Mouse (Mus musculus) intestine, embryonic 14.5 days (tissue): Measurements from ENCODE around the gene Haus6. TPM values are rescaled to one million over a fixed set of nuclear protein-coding genes. Genes with fewer than 3 reads are reported as not detected.

Source experiments
- ATAC-seq: fragments of 200-750 bp; cut with Nextera tagmentation; replicated peaks from 2 replicates; pipeline ENCODE4 v1.8.0; 2017; ENCODE audit warnings: low read depth, moderate number of reproducible peaks, moderate TSS enrichment, moderate library complexity; ENCODE audit not compliant: low FRiP score, low TSS enrichment
- DNase-seq: peaks from one replicate; pipeline ENCODE4 v3.0.0-alpha.2; 2018; ENCODE audit warnings: low spot score
- H3K27ac ChIP-seq: fragments of 300-500 bp; sonication (generic); 2 replicates; pipeline ENCODE4 v1.5.1; 2014; ENCODE audit warnings: low read depth, mild to moderate bottlenecking, control low read depth
- H3K27me3 ChIP-seq: fragments of 300-500 bp; sonication (generic); replicated peaks from 2 replicates; pipeline ENCODE4 v1.6.1; 2014; ENCODE audit warnings: low read length, control low read depth; ENCODE audit not compliant: control insufficient read depth, insufficient read depth
- H3K36me3 ChIP-seq: fragments of 300-500 bp; sonication (generic); 2 replicates; pipeline ENCODE4 v1.6.1; 2014; ENCODE audit warnings: low read length, control low read depth; ENCODE audit not compliant: control insufficient read depth, insufficient read depth
- H3K4me1 ChIP-seq: fragments of 300-500 bp; sonication (generic); replicated peaks from 2 replicates; pipeline ENCODE4 v1.6.1; 2014; ENCODE audit warnings: low read length, control low read depth, mixed read lengths; ENCODE audit not compliant: control insufficient read depth, insufficient read depth
- H3K4me2 ChIP-seq: fragments of 300-500 bp; sonication (generic); 2 replicates; pipeline ENCODE4 v1.6.1; 2014; ENCODE audit warnings: low read length
- H3K4me3 ChIP-seq: fragments of 300-500 bp; sonication (generic); 2 replicates; pipeline ENCODE4 v1.5.1; 2014; ENCODE audit warnings: low read depth, low read length, control low read depth, mixed read lengths
- H3K9ac ChIP-seq: fragments of 300-500 bp; sonication (generic); 2 replicates; pipeline ENCODE4 v1.6.1; 2014; ENCODE audit warnings: mild to moderate bottlenecking, low read length
- H3K9me3 ChIP-seq: fragments of 300-500 bp; sonication (generic); 2 replicates; pipeline ENCODE4 v1.6.1; 2016; ENCODE audit warnings: low read length, control low read depth; ENCODE audit not compliant: control insufficient read depth
- WGBS: fragments of 180-500 bp; shearing (Covaris S2); extraction: QIAGEN DNeasy Blood & Tissue Kit; methylation state at CpG from one replicate; pipeline ENCODE4 v1.1.7; 2014; 5-methylcytosine and 5-hydroxymethylcytosine counted together
- polyA plus RNA-seq: library from polyadenylated mRNA; unstranded; fragments of >200 nt; fragmentation: Nextera tagmentation; extraction: Ambion mirVana; gene quantifications from 2 replicates; pipeline ENCODE4 v1.2.1, GENCODE M21; 2014

The Haus6 gene
- polyA plus RNA-seq, 1 experiment from 2014 or later: 18.3 TPM

DNA sequence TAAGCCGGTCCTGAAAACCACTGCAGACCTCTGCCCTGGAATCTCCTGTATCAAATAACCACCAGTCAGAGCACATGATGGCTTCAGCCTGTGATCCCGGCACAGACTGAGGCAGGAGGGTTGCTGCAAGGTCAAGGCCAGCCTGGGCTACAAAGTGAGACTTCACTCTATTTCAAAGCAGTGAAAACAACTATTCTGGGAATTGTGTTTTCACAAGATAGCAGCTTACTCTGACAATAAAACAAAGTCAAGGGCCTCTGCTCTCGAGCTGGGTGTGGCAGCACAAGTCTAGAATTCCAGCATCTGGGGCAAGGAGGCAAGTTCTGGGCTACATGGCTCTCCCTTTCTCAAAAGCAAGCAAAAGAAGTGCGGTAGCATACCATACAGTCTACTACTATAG is 52.8 kb downstream of the Haus6 start:
- 66% methylated on average over 4 of the region's 4 CpGs for WGBS
- no peak for ATAC-seq

DNA sequence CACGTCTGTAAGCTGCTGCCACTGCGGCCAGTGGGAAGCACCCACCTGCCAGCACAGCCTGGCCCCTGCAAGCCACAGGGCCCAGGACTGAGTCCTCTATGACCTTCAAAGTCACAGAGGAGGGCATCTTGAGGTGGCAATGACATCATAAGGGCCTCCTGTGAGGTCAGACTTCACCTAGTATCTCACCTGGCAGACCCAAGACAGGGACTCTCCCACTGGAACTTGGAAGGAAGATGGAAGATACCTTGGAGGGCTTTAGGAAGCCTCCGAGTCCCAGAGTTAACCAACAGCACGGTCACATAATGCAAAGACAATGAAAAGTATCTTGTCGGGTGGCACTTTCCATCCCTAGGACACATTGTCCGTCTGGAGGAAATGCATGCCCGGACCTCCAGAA is 53.6 kb downstream of the Haus6 start, which contains the start of gene Saxo1:
TSS of gene Saxo1 (minus strand) at position 101 of the 400 bp plus-strand sequence.
- H3K36me3 ChIP-seq: no peaks in the 10 kb centered on the region
- H3K9ac ChIP-seq: no peak within 1 kb of the TSS
- no peak for DNase-seq
- 94% methylated on average over 7 of the region's 7 CpGs for WGBS
- no peak within 1 kb of the TSS for H3K4me2 ChIP-seq
- no peak for ATAC-seq
- no peaks in the 10 kb centered on the region for H3K27me3 ChIP-seq
- no peaks in the 10 kb centered on the region for H3K4me1 ChIP-seq
- H3K4me3 ChIP-seq: no peak within 1 kb of the TSS
- H3K9me3 ChIP-seq: no peaks in the 10 kb centered on the region
- H3K27ac ChIP-seq: no peak within 1 kb of the TSS

More for the DNA sequence above, 52.8 kb downstream of the Haus6 start:
- Histone ChIP-seq H3K9me3 (no peaks in the 10 kb centered on the region), H3K4me1 (no peaks in the 10 kb centered on the region), H3K4me3 (no peak overlapping the region), H3K27ac (no peak overlapping the region), H3K36me3 (no peaks in the 10 kb centered on the region), H3K4me2 (no peak overlapping the region), H3K27me3 (no peaks in the 10 kb centered on the region), H3K9ac (no peak overlapping the region)
- DNase-seq: no peak

DNA sequence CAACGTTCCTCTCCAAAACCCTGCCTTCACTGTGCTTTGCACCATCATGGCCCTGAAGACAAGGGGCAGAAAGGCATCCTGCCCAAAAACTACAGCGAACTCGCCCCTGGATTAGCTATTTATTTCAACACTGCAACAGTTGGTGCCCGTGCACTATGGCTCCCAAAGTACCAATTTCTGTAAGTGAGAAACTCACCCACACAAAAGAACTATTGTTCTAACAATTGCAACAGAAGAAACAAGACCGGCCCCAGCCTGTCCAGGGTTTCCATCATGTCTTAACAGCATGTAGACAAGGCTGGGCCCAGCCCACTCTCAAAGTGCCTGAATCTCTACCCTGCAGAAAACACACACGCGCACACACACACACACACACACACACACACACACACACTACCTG is 54.5 kb downstream of the Haus6 start:
- Histone ChIP-seq H3K9ac (no peak overlapping the region), H3K27ac (no peak overlapping the region), H3K4me1 (no peaks in the 10 kb centered on the region), H3K27me3 (no peaks in the 10 kb centered on the region), H3K36me3 (no peaks in the 10 kb centered on the region), H3K9me3 (no peaks in the 10 kb centered on the region), H3K4me2 (no peak overlapping the region), H3K4me3 (no peak overlapping the region)
- ATAC-seq: no peak
- DNase-seq: no peak
- WGBS: 72% methylated on average over 7 of the region's 7 CpGs

DNA sequence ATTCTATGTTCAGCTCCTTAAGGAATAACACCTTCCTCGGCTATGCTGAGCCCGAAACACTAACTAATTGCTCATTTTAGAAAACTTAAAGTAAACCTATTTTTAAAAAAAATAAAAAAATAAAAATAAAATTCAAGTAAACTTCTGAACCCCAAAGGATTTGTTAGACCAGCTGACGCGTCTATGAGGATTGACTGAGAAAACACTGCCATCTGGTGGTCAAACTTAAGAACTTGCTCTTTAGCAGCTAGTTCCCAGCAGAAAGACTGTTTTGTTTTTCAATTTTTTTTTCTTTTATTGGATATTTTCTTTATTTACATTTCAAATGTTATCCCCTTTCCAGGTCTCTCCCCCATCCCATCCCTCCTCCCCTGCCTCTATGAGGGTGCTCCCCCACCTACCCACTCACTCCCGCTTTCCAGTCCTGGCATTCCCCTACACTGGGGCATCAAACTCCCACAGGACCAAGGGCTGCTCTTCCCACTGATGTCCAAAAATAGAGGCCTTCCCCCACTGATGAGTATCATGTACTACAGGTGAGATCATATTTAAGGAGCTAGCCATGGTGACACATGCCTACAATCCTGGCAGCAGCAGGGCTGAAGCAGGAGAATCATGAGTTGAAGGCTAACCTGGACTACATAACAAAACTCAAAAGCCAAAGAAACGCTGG is 56.7 kb downstream of the Haus6 start:
- no peaks in the 10 kb centered on the region for H3K9me3 ChIP-seq
- H3K4me3 ChIP-seq: no peak overlapping the region
- H3K36me3 ChIP-seq: no peaks in the 10 kb centered on the region
- DNase-seq (no peak), ATAC-seq (0 out of 2 replicates have a peak, but pooled peaks have one; percentile 66)
- H3K27me3 ChIP-seq: no peaks in the 10 kb centered on the region
- WGBS: 22% methylated on average over 6 of the region's 6 CpGs
- no peak overlapping the region for H3K27ac ChIP-seq
- H3K9ac ChIP-seq: no peak overlapping the region
- H3K4me2 ChIP-seq: no peak overlapping the region
- H3K4me1 ChIP-seq: no peaks in the 10 kb centered on the region

DNA sequence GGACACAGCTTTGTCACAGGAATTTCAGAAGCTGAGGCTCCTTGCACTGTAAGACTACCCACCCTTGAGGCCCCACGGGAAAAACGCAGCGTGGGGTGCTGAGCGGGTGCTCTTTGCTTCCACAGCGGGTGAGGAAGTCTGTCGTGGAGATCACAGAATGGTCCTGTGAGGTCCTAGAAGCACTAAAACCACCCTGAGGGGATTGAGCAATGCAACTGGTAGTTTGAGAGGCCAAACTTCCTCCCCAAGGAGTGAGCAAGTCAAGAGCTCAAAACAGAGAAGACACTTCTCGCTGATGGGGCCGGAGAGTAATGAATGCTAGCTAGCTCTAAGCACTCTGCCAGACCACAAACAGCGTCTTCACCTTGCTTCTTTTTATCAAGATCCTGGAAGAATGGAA is 63.5 kb downstream of the Haus6 start:
- ATAC-seq: no peak
- 81% methylated on average over 9 of the region's 9 CpGs for WGBS

DNA sequence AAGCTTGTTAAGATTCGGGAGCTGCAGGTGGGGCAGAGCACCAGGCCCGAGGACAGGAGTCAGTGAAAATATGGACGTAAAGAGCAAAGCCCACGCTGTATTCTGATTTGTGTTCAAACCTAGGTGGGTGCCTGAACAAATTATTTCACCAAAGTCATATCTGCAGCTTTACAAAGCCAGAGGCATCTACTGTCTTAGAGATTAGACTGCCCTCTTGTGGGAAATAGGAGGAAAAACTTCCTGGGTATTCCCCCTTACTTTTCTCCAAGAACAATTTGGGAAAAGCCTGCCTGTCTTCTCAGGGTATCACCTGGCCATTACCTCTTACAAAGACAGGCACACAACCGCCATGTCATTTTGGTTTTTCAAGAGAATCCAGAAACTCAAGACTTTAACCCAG is 66.2 kb downstream of the Haus6 start:
- Histone ChIP-seq H3K4me3 (no peak overlapping the region), H3K27ac (no peak overlapping the region), H3K9ac (no peak overlapping the region), H3K36me3 (no peaks in the 10 kb centered on the region), H3K27me3 (no peaks in the 10 kb centered on the region), H3K4me1 (no peaks in the 10 kb centered on the region), H3K9me3 (no peaks in the 10 kb centered on the region), H3K4me2 (no peak overlapping the region)
- DNase-seq: no peak
- WGBS: 36% methylated on average over 5 of the region's 5 CpGs
- no peak for ATAC-seq

More for the DNA sequence above, 63.5 kb downstream of the Haus6 start:
- H3K9me3 ChIP-seq: no peaks in the 10 kb centered on the region
- no peak overlapping the region for H3K4me3 ChIP-seq
- H3K4me2 ChIP-seq: no peak overlapping the region
- no peaks in the 10 kb centered on the region for H3K36me3 ChIP-seq
- H3K4me1 ChIP-seq: no peaks in the 10 kb centered on the region
- no peak for DNase-seq
- no peak overlapping the region for H3K9ac ChIP-seq
- H3K27ac ChIP-seq: no peak overlapping the region
- H3K27me3 ChIP-seq: no peaks in the 10 kb centered on the region

DNA sequence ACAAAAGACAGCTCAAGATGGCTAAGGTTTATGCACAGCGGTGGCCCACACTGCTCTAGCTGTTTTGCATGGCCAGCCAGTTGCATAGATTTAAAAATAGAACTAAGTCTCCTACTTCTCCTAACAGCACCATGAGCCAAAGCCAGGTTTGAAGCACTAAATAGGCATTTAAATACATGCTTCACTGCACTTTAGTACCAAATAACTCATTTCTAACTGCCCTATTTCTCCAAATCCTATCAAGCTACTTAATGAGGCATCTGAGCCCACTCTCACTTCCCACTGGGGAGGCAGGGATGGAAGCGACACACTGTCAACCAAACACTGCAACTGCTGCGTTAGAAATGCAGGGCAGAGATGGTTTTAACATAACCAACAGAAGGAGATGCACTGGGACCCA is 67.9 kb downstream of the Haus6 start:
- no peak overlapping the region for H3K27ac ChIP-seq
- no peak for ATAC-seq

DNA sequence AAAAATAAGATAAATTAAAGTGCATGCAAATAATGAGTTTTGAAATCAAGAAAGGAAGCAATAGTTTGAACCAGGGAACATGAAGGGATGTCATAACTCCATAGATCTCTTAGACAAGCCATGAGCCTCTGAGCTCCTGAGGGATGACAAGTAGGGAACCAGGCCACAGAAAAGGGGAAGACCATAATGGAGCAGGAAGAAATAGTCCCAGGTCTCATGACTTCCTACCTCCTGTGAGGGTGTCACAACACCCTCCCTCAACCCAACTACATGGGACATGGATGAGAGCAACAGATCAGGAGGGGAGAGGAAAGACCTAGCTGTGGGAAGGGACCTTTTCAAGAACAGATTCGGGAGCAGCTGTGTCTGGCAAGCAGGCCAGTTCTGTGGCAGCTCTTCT is 70.3 kb downstream of the Haus6 start:
- Histone ChIP-seq H3K36me3 (no peaks in the 10 kb centered on the region), H3K4me2 (no peak overlapping the region), H3K9me3 (no peaks in the 10 kb centered on the region), H3K27ac (no peak overlapping the region), H3K4me3 (no peak overlapping the region), H3K27me3 (no peaks in the 10 kb centered on the region), H3K9ac (no peak overlapping the region), H3K4me1 (no peaks in the 10 kb centered on the region)
- WGBS: 81% methylated on average over 1 of the region's 1 CpGs
- DNase-seq (no peak), ATAC-seq (no peak)

More for the DNA sequence above, 67.9 kb downstream of the Haus6 start:
- Histone ChIP-seq H3K4me1 (no peaks in the 10 kb centered on the region), H3K36me3 (no peaks in the 10 kb centered on the region), H3K4me2 (no peak overlapping the region), H3K27me3 (no peaks in the 10 kb centered on the region), H3K4me3 (no peak overlapping the region), H3K9ac (no peak overlapping the region), H3K9me3 (no peaks in the 10 kb centered on the region)
- no peak for DNase-seq
- 90% methylated on average over 3 of the region's 3 CpGs for WGBS

DNA sequence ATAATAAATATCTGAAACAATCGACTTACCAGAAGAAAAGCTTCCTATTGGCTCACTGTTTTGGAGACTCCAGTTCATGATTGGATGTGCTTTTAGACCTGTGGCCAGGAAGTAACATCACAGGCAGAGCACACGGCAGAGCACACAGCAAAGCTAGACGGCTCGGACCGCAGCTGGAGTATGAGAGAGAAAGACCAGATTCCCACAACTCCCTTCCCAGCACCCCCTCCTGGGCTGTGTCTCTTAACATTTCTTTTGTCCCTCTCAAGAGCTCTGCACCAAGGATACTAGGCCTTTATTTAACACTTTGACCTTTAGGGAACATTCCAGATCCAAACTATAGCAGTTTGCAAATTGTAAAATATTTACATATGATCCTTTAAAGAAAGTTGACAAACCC is 72.9 kb downstream of the Haus6 start:
- 87% methylated on average over 5 of the region's 5 CpGs for WGBS
- Histone ChIP-seq H3K36me3 (no peaks in the 10 kb centered on the region), H3K9me3 (no peaks in the 10 kb centered on the region), H3K27me3 (no peaks in the 10 kb centered on the region), H3K27ac (no peak overlapping the region), H3K9ac (no peak overlapping the region), H3K4me3 (no peak overlapping the region), H3K4me2 (no peak overlapping the region), H3K4me1 (no peaks in the 10 kb centered on the region)
- DNase-seq: no peak
- ATAC-seq: no peak
